Mouse (Mus musculus) neural tube, embryonic 10.5 days (tissue): ENCODE data around the gene Tmem273.

Experiments
- DNase-seq: peaks from one replicate; pipeline ENCODE4 v3.0.0-alpha.2; 2017; ENCODE audit warnings: low spot score; ENCODE audit errors: extremely low spot score

Tmem273 gene

GRCm38 (mm10) chr14:32785556-32786130, at the start of gene Tmem273:
Gene Tmem273, plus strand, starts transcription at chr14:32785963.
- no peak for DNase-seq

GRCm38 (mm10) chr14:32736561-32736960, 49.2 kb upstream of the Tmem273 start:
- no peak for DNase-seq

- DNase-seq = no peak
Observed at GRCm38 (mm10) chr14:32738586-32738985, 47.2 kb upstream of the Tmem273 start.

GRCm38 (mm10) chr14:32748519-32748918, 37.2 kb upstream of the Tmem273 start:
- no peak for DNase-seq

GRCm38 (mm10) chr14:32750727-32751126, 35.0 kb upstream of the Tmem273 start:
- DNase-seq = no peak

- peak; percentile 3 for DNase-seq
Observed at GRCm38 (mm10) chr14:32754286-32754685, 31.5 kb upstream of the Tmem273 start.

GRCm38 (mm10) chr14:32762177-32762576, 23.6 kb upstream of the Tmem273 start:
- DNase-seq = no peak

GRCm38 (mm10) chr14:32770563-32770962, 15.2 kb upstream of the Tmem273 start:
- DNase-seq = no peak

- DNase-seq = no peak
Observed at GRCm38 (mm10) chr14:32772085-32772484, 13.7 kb upstream of the Tmem273 start.

GRCm38 (mm10) chr14:32772791-32773190, 13.0 kb upstream of the Tmem273 start:
- DNase-seq = no peak

- no peak for DNase-seq
Observed at GRCm38 (mm10) chr14:32773456-32773855, 12.3 kb upstream of the Tmem273 start.

- DNase-seq = no peak
Observed at GRCm38 (mm10) chr14:32776077-32776476, 9.7 kb upstream of the Tmem273 start.

GRCm38 (mm10) chr14:32778362-32778761, 7.4 kb upstream of the Tmem273 start:
- DNase-seq = no peak

- DNase-seq = no peak
Observed at GRCm38 (mm10) chr14:32782866-32783265, 2.9 kb upstream of the Tmem273 start.

GRCm38 (mm10) chr14:32784130-32784747, 1.5 kb upstream of the Tmem273 start:
- DNase-seq = no peak

- no peak for DNase-seq
Observed at GRCm38 (mm10) chr14:32784748-32785134, 1.0 kb upstream of the Tmem273 start.

- DNase-seq = no peak
Observed at GRCm38 (mm10) chr14:32787691-32788090, 1.9 kb downstream of the Tmem273 start.

- no peak for DNase-seq
Observed at GRCm38 (mm10) chr14:32796375-32796774, 10.6 kb downstream of the Tmem273 start.

- DNase-seq = no peak
Observed at GRCm38 (mm10) chr14:32797803-32798202, 12.0 kb downstream of the Tmem273 start.

GRCm38 (mm10) chr14:32798355-32798754, 12.6 kb downstream of the Tmem273 start:
- no peak for DNase-seq

GRCm38 (mm10) chr14:32800048-32800447, 14.3 kb downstream of the Tmem273 start:
- DNase-seq = no peak

- peak; percentile 22 for DNase-seq
Observed at GRCm38 (mm10) chr14:32801016-32801661, 15.4 kb downstream of the Tmem273 start.

GRCm38 (mm10) chr14:32801662-32802024, 15.9 kb downstream of the Tmem273 start:
- DNase-seq = no peak
